In the genomic region with DNA sequence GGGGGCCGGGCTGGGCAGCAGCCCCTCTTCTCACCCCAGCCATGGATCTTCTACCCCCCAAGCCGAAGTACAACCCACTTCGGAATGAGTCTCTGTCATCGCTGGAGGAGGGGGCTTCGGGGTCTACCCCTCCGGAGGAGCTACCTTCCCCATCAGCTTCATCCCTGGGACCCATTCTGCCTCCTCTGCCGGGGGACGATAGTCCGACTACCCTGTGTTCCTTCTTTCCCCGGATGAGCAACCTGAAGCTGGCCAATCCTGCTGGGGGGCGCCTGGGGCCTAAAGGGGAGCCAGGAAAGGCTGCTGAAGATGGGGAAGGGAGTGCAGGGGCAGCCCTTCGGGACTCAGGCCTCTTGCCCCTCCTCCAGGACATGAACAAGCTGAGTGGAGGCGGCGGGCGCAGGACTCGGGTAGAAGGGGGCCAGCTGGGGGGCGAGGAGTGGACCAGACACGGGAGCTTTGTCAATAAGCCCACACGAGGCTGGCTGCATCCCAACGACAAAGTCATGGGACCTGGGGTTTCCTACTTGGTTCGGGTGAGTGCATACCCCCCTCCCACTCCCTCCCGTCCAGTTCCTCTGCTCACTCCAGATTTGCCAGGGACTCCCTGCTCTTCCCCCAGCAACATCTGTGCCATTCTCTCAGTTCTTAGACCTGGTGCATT, we compare ENCODE assay signal across 8 mouse cellular contexts. TPM values are rescaled to one million over a fixed set of nuclear protein-coding genes. Genes with fewer than 3 reads are reported as not detected.
DNase-seq lines count a peak whose midpoint lies in the region; ATAC-seq and TF ChIP-seq lines count a peak whose summit lies in the region.

No protein-coding gene starts in this region.

- ATAC-seq in liver, embryonic 14.5 days (ENCODE audit: insufficient read depth), result no peak
- no peak for ATAC-seq in stomach, embryonic 14.5 days (ENCODE audit: insufficient number of reproducible peaks, insufficient read depth, low FRiP score, low read depth)
- no peak for ATAC-seq in granulocyte monocyte progenitor cell, adult 5-6 weeks (replicated peaks; ENCODE audit: poor library complexity, severe bottlenecking)

- H3K4me3 ChIP-seq in heart, adult 2 months, result peak overlapping the region; percentile 41
- peak overlapping the region; percentile 22 for H3K4me3 ChIP-seq in cortical plate, adult 2 months (ENCODE audit: insufficient read depth, low read length)
- H3K4me3 ChIP-seq in liver, embryonic 14.5 days (ENCODE audit: insufficient read depth in 1 of 2, low read depth in 2 of 2, low read length in 2 of 2), result peak overlapping the region; percentile 62 to 68
- H3K4me3 ChIP-seq in stomach, embryonic 14.5 days (ENCODE audit: low read depth, low read length), result peak overlapping the region; percentile 59

- no peak for TF ChIP-seq CTCF in heart, adult 2 months (IDR thresholded peaks at IDR 0.05)
- no peak for TF ChIP-seq CTCF in cortical plate, adult 2 months (IDR thresholded peaks at IDR 0.05; ENCODE audit: extremely low read depth, insufficient read depth, low read length)
- no peak for TF ChIP-seq CTCF in liver, embryonic 14.5 days (IDR thresholded peaks at IDR 0.05; ENCODE audit: low read depth)

- no peaks in the 10 kb centered on the region for H3K27me3 ChIP-seq in heart, adult 2 months (ENCODE audit: control insufficient read depth, insufficient read depth, low read length)
- no peaks in the 10 kb centered on the region for H3K27me3 ChIP-seq in liver, embryonic 14.5 days (ENCODE audit: control insufficient read depth, insufficient read depth, low read length)
- no peaks in the 10 kb centered on the region for H3K27me3 ChIP-seq in stomach, embryonic 14.5 days (ENCODE audit: control insufficient read depth, insufficient read depth, low read length)

- H3K27ac ChIP-seq in heart, adult 2 months, result peak overlapping the region; percentile 80
- H3K27ac ChIP-seq in cortical plate, adult 2 months (ENCODE audit: insufficient read depth, low read length), result 0 out of 2 replicates have a peak overlapping the region, but pooled peaks have one; percentile 14
- H3K27ac ChIP-seq in liver, embryonic 14.5 days, result peak overlapping the region; percentile 60
- H3K27ac ChIP-seq in stomach, embryonic 14.5 days (ENCODE audit: low read length), result peak overlapping the region; percentile 90

- H3K4me2 ChIP-seq in liver, embryonic 14.5 days (ENCODE audit: low read depth), result peak overlapping the region; percentile 71
- H3K4me2 ChIP-seq in stomach, embryonic 14.5 days (replicated peaks; ENCODE audit: low read depth, low read length), result peak overlapping the region; percentile 79

- TF ChIP-seq EP300 in heart, adult 2 months (IDR thresholded peaks at IDR 0.05; ENCODE audit: insufficient read depth, low read depth, low read length), result no peak
- no peak for TF ChIP-seq EP300 in liver, embryonic 14.5 days (IDR thresholded peaks at IDR 0.05; ENCODE audit: low read depth)

- 16% methylated on average over 22 of the region's 22 CpGs for WGBS in heart, adult 2 months
- WGBS in liver, embryonic 14.5 days (ENCODE audit: insufficient replicate concordance), result 28% methylated on average over 22 of the region's 22 CpGs
- 8% methylated on average over 22 of the region's 22 CpGs for WGBS in stomach, embryonic 14.5 days

- peak in 1 of 2 experiments; percentile 45 for DNase-seq in heart, adult 2 months
- no peak for DNase-seq in heart, adult 8-10 months (ENCODE audit: low spot score)
- peak; percentile 47 for DNase-seq in heart, postnatal 4 days
- DNase-seq in liver, embryonic 14.5 days (ENCODE audit: low read depth in 3 of 3, low spot score in 3 of 3), result no peak
- no peak for DNase-seq in thymus, adult 18-20 months

- peaks cover 8% of the 10 kb centered on the region for H3K4me1 ChIP-seq in heart, adult 2 months (ENCODE audit: control insufficient read depth, insufficient read depth, low read length)
- peaks cover 3% of the 10 kb centered on the region; the same call in 1 of the 2 replicates for H3K4me1 ChIP-seq in cortical plate, adult 2 months (ENCODE audit: control insufficient read depth, insufficient read depth, low read length)
- H3K4me1 ChIP-seq in liver, embryonic 14.5 days (replicated peaks; ENCODE audit: control insufficient read depth in 2 of 2, insufficient read depth in 2 of 2, low read length in 1 of 2), result peaks cover 54 to 68% of the 10 kb centered on the region in 2 experiments
- peaks cover 43% of the 10 kb centered on the region for H3K4me1 ChIP-seq in stomach, embryonic 14.5 days (ENCODE audit: control insufficient read depth, insufficient read depth, low read length)

- H3K79me2 ChIP-seq in heart, adult 2 months (replicated peaks; ENCODE audit: control insufficient read depth, insufficient read depth, low read length), result no peaks in the 10 kb centered on the region; the same call in 1 of the 2 replicates

- peak overlapping the region; percentile 59 for H3K9ac ChIP-seq in heart, adult 2 months (ENCODE audit: low read depth, low read length)
- H3K9ac ChIP-seq in liver, embryonic 14.5 days (replicated peaks), result peak overlapping the region; percentile 75
- peak overlapping the region; percentile 50 for H3K9ac ChIP-seq in stomach, embryonic 14.5 days (replicated peaks; ENCODE audit: low read depth, low read length)

- no peaks in the 10 kb centered on the region for H3K9me3 ChIP-seq in liver, embryonic 14.5 days (ENCODE audit: control insufficient read depth, low read length)
- H3K9me3 ChIP-seq in stomach, embryonic 14.5 days (ENCODE audit: control insufficient read depth, low read depth, low read length), result no peaks in the 10 kb centered on the region

- intact Hi-C loops in heart, adult 2 months (cut with DNase I), result no loop called here

- H3K36me3 ChIP-seq in heart, adult 2 months (ENCODE audit: control insufficient read depth, insufficient read depth, low read length), result no peaks in the 10 kb centered on the region
- H3K36me3 ChIP-seq in liver, embryonic 14.5 days (replicated peaks; ENCODE audit: control insufficient read depth, insufficient read depth, low read depth), result peaks cover 25% of the 10 kb centered on the region
- H3K36me3 ChIP-seq in stomach, embryonic 14.5 days (ENCODE audit: control insufficient read depth, insufficient read depth, low read length), result peaks cover 24% of the 10 kb centered on the region

- TF ChIP-seq POLR2A in heart, adult 2 months (IDR thresholded peaks at IDR 0.05; ENCODE audit: insufficient read depth, low read depth, low read length), result no peak
- no peak for TF ChIP-seq POLR2A in cortical plate, adult 2 months (IDR thresholded peaks at IDR 0.05; ENCODE audit: extremely low read depth, insufficient read depth, low read length)

RNA-seq across cellular contexts. Expression of gene Shc1, which starts 3.7 kb away (rescaled TPM):
- total RNA-seq in heart, adult 2 months (2021), result 10 to 100 TPM; 31.6 to 32.0 TPM
- polyA plus RNA-seq in heart, adult 2 months (2012; rRNA removed), result 32.4 and 50.5 TPM in 2 replicates
- 10 to 100 TPM; 33.3 to 37.7 (median 36.5) TPM for total RNA-seq in heart, adult 8-10 months (2022)
- 17.5 and 18.0 TPM in 2 replicates for polyA plus RNA-seq in cortical plate, adult 2 months (2012; rRNA removed)
- total RNA-seq in heart, postnatal 4 days (2021), result 10 to 100 TPM; 68.8 to 69.2 TPM
- polyA plus RNA-seq in liver, embryonic 14.5 days (2012; rRNA removed), result 36.9 and 38.8 TPM in 2 replicates
- 27.5 and 30.6 TPM in 2 replicates for polyA plus RNA-seq in liver, embryonic 14.5 days (2014; fragmentation: Nextera tagmentation; extraction: Ambion mirVana)
- polyA plus RNA-seq in stomach, embryonic 14.5 days (2014; fragmentation: Nextera tagmentation; extraction: Ambion mirVana), result 68.7 and 73.2 TPM in 2 replicates
- total RNA-seq in granulocyte monocyte progenitor cell, adult 5-6 weeks (2014; fragmentation: Nextera tagmentation), result 51.2 and 75.8 TPM in 2 replicates
- 37.7 and 49.1 TPM in 2 replicates for total RNA-seq in granulocyte monocyte progenitor cell, adult 5-6 weeks (2017)

RNA-seq across cellular contexts. Expression of gene Cks1b, which starts 3.8 kb away (rescaled TPM):
- total RNA-seq in heart, adult 2 months (2021), result 1 to 10 TPM; 3.3 to 3.5 TPM
- polyA plus RNA-seq in heart, adult 2 months (2012; rRNA removed), result 9.0 and 10.7 TPM in 2 replicates
- 1 to 10 TPM; 3.8 to 5.4 (median 4.2) TPM for total RNA-seq in heart, adult 8-10 months (2022)
- polyA plus RNA-seq in cortical plate, adult 2 months (2012; rRNA removed), result 5.2 and 5.4 TPM in 2 replicates
- 10 to 100 TPM; 62.8 to 64.3 TPM for total RNA-seq in heart, postnatal 4 days (2021)
- 133 and 172 TPM in 2 replicates for polyA plus RNA-seq in liver, embryonic 14.5 days (2012; rRNA removed)
- 288 and 295 TPM in 2 replicates for polyA plus RNA-seq in liver, embryonic 14.5 days (2014; fragmentation: Nextera tagmentation; extraction: Ambion mirVana)
- polyA plus RNA-seq in stomach, embryonic 14.5 days (2014; fragmentation: Nextera tagmentation; extraction: Ambion mirVana), result 470 and 503 TPM in 2 replicates
- 178 and 260 TPM in 2 replicates for total RNA-seq in granulocyte monocyte progenitor cell, adult 5-6 weeks (2014; fragmentation: Nextera tagmentation)
- 194 and 212 TPM in 2 replicates for total RNA-seq in granulocyte monocyte progenitor cell, adult 5-6 weeks (2017)

RNA-seq across cellular contexts. Expression of gene Pygo2, which starts 8.1 kb away (rescaled TPM):
- total RNA-seq in heart, adult 2 months (2021), result 10 to 100 TPM; 12.5 to 15.3 TPM
- 14.4 and 17.3 TPM in 2 replicates for polyA plus RNA-seq in heart, adult 2 months (2012; rRNA removed)
- 10 to 100 TPM; 13.3 to 17.9 (median 14.9) TPM for total RNA-seq in heart, adult 8-10 months (2022)
- 43.4 and 47.2 TPM in 2 replicates for polyA plus RNA-seq in cortical plate, adult 2 months (2012; rRNA removed)
- total RNA-seq in heart, postnatal 4 days (2021), result 10 to 100 TPM; 20.3 to 22.1 TPM
- 12.9 and 15.2 TPM in 2 replicates for polyA plus RNA-seq in liver, embryonic 14.5 days (2012; rRNA removed)
- polyA plus RNA-seq in liver, embryonic 14.5 days (2014; fragmentation: Nextera tagmentation; extraction: Ambion mirVana), result 8.4 and 10.7 TPM in 2 replicates
- 39.7 and 49.2 TPM in 2 replicates for polyA plus RNA-seq in stomach, embryonic 14.5 days (2014; fragmentation: Nextera tagmentation; extraction: Ambion mirVana)
- total RNA-seq in granulocyte monocyte progenitor cell, adult 5-6 weeks (2014; fragmentation: Nextera tagmentation), result 18.9 and 35.2 TPM in 2 replicates
- 8.8 and 8.9 TPM in 2 replicates for total RNA-seq in granulocyte monocyte progenitor cell, adult 5-6 weeks (2017)

RNA-seq across cellular contexts. Expression of gene Flad1, which starts 10.3 kb away (rescaled TPM):
- 10 to 100 TPM; 56.1 to 59.7 TPM for total RNA-seq in heart, adult 2 months (2021)
- 81.3 and 89.8 TPM in 2 replicates for polyA plus RNA-seq in heart, adult 2 months (2012; rRNA removed)
- total RNA-seq in heart, adult 8-10 months (2022), result 10 to 100 TPM; 55.5 to 71.8 (median 67.9) TPM
- polyA plus RNA-seq in cortical plate, adult 2 months (2012; rRNA removed), result 45.4 and 48.7 TPM in 2 replicates
- 10 to 100 TPM; 30.7 to 33.0 TPM for total RNA-seq in heart, postnatal 4 days (2021)
- polyA plus RNA-seq in liver, embryonic 14.5 days (2012; rRNA removed), result 8.7 and 9.2 TPM in 2 replicates
- polyA plus RNA-seq in liver, embryonic 14.5 days (2014; fragmentation: Nextera tagmentation; extraction: Ambion mirVana), result 13.0 and 13.2 TPM in 2 replicates
- 22.3 and 24.5 TPM in 2 replicates for polyA plus RNA-seq in stomach, embryonic 14.5 days (2014; fragmentation: Nextera tagmentation; extraction: Ambion mirVana)
- 27.5 and 41.7 TPM in 2 replicates for total RNA-seq in granulocyte monocyte progenitor cell, adult 5-6 weeks (2014; fragmentation: Nextera tagmentation)
- 15.3 and 16.2 TPM in 2 replicates for total RNA-seq in granulocyte monocyte progenitor cell, adult 5-6 weeks (2017)

RNA-seq across cellular contexts. Expression of gene Pbxip1, which starts 14.6 kb away (rescaled TPM):
- 10 to 100 TPM; 55.7 to 67.5 TPM for total RNA-seq in heart, adult 2 months (2021)
- polyA plus RNA-seq in heart, adult 2 months (2012; rRNA removed), result 56.2 and 58.2 TPM in 2 replicates
- 10 to 100 TPM; 67.8 to 74.7 (median 71.2) TPM for total RNA-seq in heart, adult 8-10 months (2022)
- 38.0 and 39.9 TPM in 2 replicates for polyA plus RNA-seq in cortical plate, adult 2 months (2012; rRNA removed)
- total RNA-seq in heart, postnatal 4 days (2021), result 10 to 100 TPM; 66.0 to 73.8 TPM
- 2.2 and 3.1 TPM in 2 replicates for polyA plus RNA-seq in liver, embryonic 14.5 days (2012; rRNA removed)
- 2.8 and 3.3 TPM in 2 replicates for polyA plus RNA-seq in liver, embryonic 14.5 days (2014; fragmentation: Nextera tagmentation; extraction: Ambion mirVana)
- 21.7 and 25.3 TPM in 2 replicates for polyA plus RNA-seq in stomach, embryonic 14.5 days (2014; fragmentation: Nextera tagmentation; extraction: Ambion mirVana)
- total RNA-seq in granulocyte monocyte progenitor cell, adult 5-6 weeks (2014; fragmentation: Nextera tagmentation), result 9.7 TPM in 2 replicates
- 7.8 and 12.2 TPM in 2 replicates for total RNA-seq in granulocyte monocyte progenitor cell, adult 5-6 weeks (2017)

Comparison
In these comparisons a context has a peak if more than half of its experiments do, and no peak if none do; other contexts are left out.
1. RNA of gene Cks1b, which starts 3.8 kb away (total RNA-seq): 178 to 260 TPM in granulocyte monocyte progenitor cell, adult 5-6 weeks and 62.8 to 64.3 TPM in heart, postnatal 4 days; 3.8 to 5.4 TPM in heart, adult 8-10 months and 3.3 to 3.5 TPM in heart, adult 2 months; every median in the first group is over 4 times any median in the second.
2. H3K27ac ChIP-seq: peak in every context shown above with its lines; median percentile 90 in stomach, embryonic 14.5 days; 80 in heart, adult 2 months; 60 in liver, embryonic 14.5 days; 14 in cortical plate, adult 2 months.
3. Peak in every context shown above with its lines, with median percentiles within 50 percentile points of each other: H3K4me3 ChIP-seq and H3K9ac ChIP-seq.